Mouse (Mus musculus) MEL (cell line): ENCODE measurements around the gene Smap2.
A peak's percentile ranks its signal among the peaks of the same experiment; 100 is the strongest.

Source experiments
- BHLHE40 ChIP-seq: IDR thresholded peaks from 2 replicates; pipeline ENCODE4 v1.6.1; 2012; ENCODE audit warnings: low read depth, mild to moderate bottlenecking, inconsistent platforms, low read length, improper control_type of control experiment, borderline replicate concordance
- CTCF ChIP-seq, 3 experiments: IDR thresholded peaks in 2 of 3; conservative IDR thresholded peaks in 1 of 3; 2 replicates each; pipeline ENCODE4 v1.5.1; 2011 to 2012; ENCODE audit warnings: low read length in 3 of 3, low read depth in 2 of 3, mild to moderate bottlenecking in 2 of 3, improper control_type of control experiment in 1 of 3, inconsistent platforms in 1 of 3, mixed read lengths in 1 of 3, moderate library complexity in 1 of 3; ENCODE audit not compliant: control insufficient read depth in 1 of 3, insufficient read depth in 1 of 3, poor library complexity in 1 of 3, severe bottlenecking in 1 of 3
- HCFC1 ChIP-seq: IDR thresholded peaks from 2 replicates; pipeline ENCODE4 v1.6.1; 2012; ENCODE audit warnings: low read depth, mild to moderate bottlenecking, inconsistent platforms, low read length, improper control_type of control experiment, moderate library complexity
- POLR2AphosphoS2 ChIP-seq: IDR thresholded peaks from 2 replicates; pipeline ENCODE4 v1.6.1; 2011; ENCODE audit warnings: low read length, improper control_type of control experiment

DNA sequence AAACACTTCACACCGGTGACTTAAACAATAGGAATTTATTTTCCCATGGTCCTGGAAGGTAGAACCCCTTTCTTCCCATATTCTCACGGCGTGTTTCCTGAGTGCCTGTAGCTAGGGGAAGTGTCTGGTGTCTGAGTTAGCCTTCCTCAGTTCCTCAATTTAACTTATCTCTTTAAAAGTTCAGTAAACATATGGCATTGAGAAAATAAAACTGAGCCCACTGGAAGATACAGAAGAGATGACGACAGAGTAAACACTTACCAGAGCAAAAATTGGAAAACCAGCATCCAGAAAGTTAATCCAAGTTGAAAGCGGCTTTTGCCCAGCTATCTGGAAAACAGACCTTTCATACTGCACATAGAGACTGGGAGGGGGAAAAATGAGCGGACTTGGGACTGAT lies 64.9 kb downstream of the Smap2 start:
- TF ChIP-seq BHLHE40 = 0 out of 2 replicates have a peak, but pooled peaks have one; percentile 17
- no peak for TF ChIP-seq POLR2AphosphoS2
- no peak for TF ChIP-seq HCFC1
- TF ChIP-seq CTCF (IDR thresholded peaks at IDR 0.05 in 2 of 3, conservative IDR thresholded peaks at IDR 0.05 in 1 of 3; ENCODE audit: control insufficient read depth in 1 of 3, insufficient read depth in 1 of 3, low read depth in 2 of 3, low read length in 3 of 3, poor library complexity in 1 of 3, severe bottlenecking in 1 of 3) = no peak
